25 mouse cellular contexts compared by ENCODE assay signal in the genomic region with DNA sequence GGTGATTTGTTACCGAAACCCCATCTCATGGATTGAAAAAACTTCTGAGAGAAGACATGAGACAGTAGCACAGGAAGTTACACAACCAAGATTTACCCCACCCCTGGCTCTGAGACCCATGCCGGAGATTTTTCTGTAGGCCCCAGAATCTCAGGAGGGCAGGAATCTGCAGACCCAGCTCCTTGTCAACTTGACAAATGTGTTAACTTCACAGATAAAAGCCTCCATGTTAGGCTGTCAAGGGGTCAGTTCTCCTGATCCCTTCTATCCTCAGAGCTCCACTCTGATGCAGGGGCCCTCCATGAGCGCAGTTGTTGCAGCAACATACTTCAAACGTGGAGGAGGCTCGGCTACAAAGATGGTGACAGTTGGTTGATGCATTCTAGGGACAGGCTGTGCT.
DNase-seq lines count a peak whose midpoint lies in the region; ATAC-seq and TF ChIP-seq lines count a peak whose summit lies in the region.
"Had no signal": no experiment of that assay in that cellular context is flagged by ENCODE, and none has a peak within 500 bp of the region (broad histone marks: within the 10 kb centered on the region; RNA-seq: fewer than 3 reads in every experiment).

No protein-coding gene starts in this region.

- H3K4me2 ChIP-seq in hindbrain, postnatal 0 days (ENCODE audit: low read depth, low read length) = no peak overlapping the region
- no peak overlapping the region for H3K4me2 ChIP-seq in lung, embryonic 16.5 days (ENCODE audit: low read depth, low read length)
- no peak overlapping the region for H3K4me2 ChIP-seq in neural tube, embryonic 11.5 days (ENCODE audit: low read depth)
- H3K4me2 ChIP-seq: liver, embryonic 15.5 days; midbrain, embryonic 13.5 days; neural tube, embryonic 13.5 days had no signal

- TF ChIP-seq CTCF in hindbrain, postnatal 0 days (IDR thresholded peaks at IDR 0.05; ENCODE audit: low read depth) = no peak
- no peak for TF ChIP-seq CTCF in lung, adult 2 months (IDR thresholded peaks at IDR 0.05; ENCODE audit: insufficient read depth, low read length)

- no peaks in the 10 kb centered on the region for H3K36me3 ChIP-seq in hindbrain, embryonic 10.5 days
- H3K36me3 ChIP-seq in hindbrain, postnatal 0 days (ENCODE audit: insufficient read depth, low read length) = no peaks in the 10 kb centered on the region
- no peaks in the 10 kb centered on the region for H3K36me3 ChIP-seq in lung, embryonic 16.5 days (ENCODE audit: control insufficient read depth, insufficient read depth, low read length)
- H3K36me3 ChIP-seq in neural tube, embryonic 11.5 days (ENCODE audit: control insufficient read depth, insufficient read depth, low read length) = no peaks in the 10 kb centered on the region
- H3K36me3 ChIP-seq: forebrain, embryonic 10.5 days; liver, embryonic 15.5 days; midbrain, embryonic 13.5 days; neural tube, embryonic 13.5 days had no signal

- ATAC-seq in hindbrain, postnatal 0 days = no peak
- ATAC-seq in lung, embryonic 16.5 days (ENCODE audit: low read depth) = peak; percentile 49; the same call in 1 of the 2 replicates
- no peak for ATAC-seq in neural tube, embryonic 11.5 days (ENCODE audit: insufficient read depth, low FRiP score, low TSS enrichment)
- no peak for ATAC-seq in monocyte, adult 5-6 weeks (replicated peaks; ENCODE audit: insufficient number of reproducible peaks, low FRiP score, low TSS enrichment, poor library complexity, severe bottlenecking)
- ATAC-seq: activated CD4-positive, CD25-positive, alpha-beta regulatory T cell, adult 4 months; forebrain, postnatal 0 days; midbrain, embryonic 13.5 days had no signal

- H3K9ac ChIP-seq in hindbrain, postnatal 0 days (replicated peaks; ENCODE audit: low read length) = no peak overlapping the region
- H3K9ac ChIP-seq in lung, embryonic 16.5 days (ENCODE audit: low read length) = no peak overlapping the region
- no peak overlapping the region for H3K9ac ChIP-seq in neural tube, embryonic 11.5 days (ENCODE audit: low read length)
- H3K9ac ChIP-seq: forebrain, postnatal 0 days; liver, embryonic 15.5 days; midbrain, embryonic 13.5 days; neural tube, embryonic 13.5 days had no signal

- H3K9me3 ChIP-seq in hindbrain, embryonic 10.5 days = no peaks in the 10 kb centered on the region
- H3K9me3 ChIP-seq in hindbrain, postnatal 0 days (ENCODE audit: low read length) = no peaks in the 10 kb centered on the region
- H3K9me3 ChIP-seq in lung, embryonic 16.5 days (ENCODE audit: control insufficient read depth, low read length) = no peaks in the 10 kb centered on the region
- no peaks in the 10 kb centered on the region for H3K9me3 ChIP-seq in neural tube, embryonic 11.5 days (ENCODE audit: control insufficient read depth, low read length)
- H3K9me3 ChIP-seq: forebrain, embryonic 10.5 days; liver, embryonic 15.5 days; midbrain, embryonic 13.5 days; neural tube, embryonic 13.5 days had no signal

- H3K27ac ChIP-seq in hindbrain, embryonic 10.5 days = peak overlapping the region; percentile 73
- H3K27ac ChIP-seq in hindbrain, postnatal 0 days = no peak overlapping the region
- no peak overlapping the region for H3K27ac ChIP-seq in lung, embryonic 16.5 days (ENCODE audit: low read length)
- no peak overlapping the region for H3K27ac ChIP-seq in neural tube, embryonic 11.5 days (ENCODE audit: low read depth, low read length)
- H3K27ac ChIP-seq: forebrain, embryonic 10.5 days; heart, adult 2 months; liver, embryonic 15.5 days; midbrain, embryonic 13.5 days; neural tube, embryonic 13.5 days had no signal

- DNase-seq in hindbrain, embryonic 10.5 days (ENCODE audit: low spot score) = peak; percentile 16
- no peak for DNase-seq in hindbrain, postnatal 0 days (ENCODE audit: low spot score)
- DNase-seq in lung, adult 2 months = no peak
- peak; percentile 48 for DNase-seq in embryo, embryonic 9.5 days (ENCODE audit: extremely low spot score)
- peak; percentile 15 for DNase-seq in neural tube, embryonic 11.5 days (ENCODE audit: low spot score)
- no peak for DNase-seq in gastrocnemius, adult 18-20 months (ENCODE audit: low spot score)
- DNase-seq: adrenal gland, postnatal 10 days; cerebellum, adult 18-20 months; cerebellum, postnatal 14 days; forebrain, postnatal 0 days; gastrocnemius, postnatal 25 days; heart, adult 2 months; kidney, adult 11 months; kidney, postnatal 36 days; lung, postnatal 14 days; right cerebral cortex, adult 18-20 months; right cerebral cortex, postnatal 4 days; thymus, postnatal 14 days had no signal

- no peak for TF ChIP-seq POLR2A in lung, adult 2 months (IDR thresholded peaks at IDR 0.05; ENCODE audit: borderline replicate concordance, extremely low read depth, low read depth, low read length)

- H3K27me3 ChIP-seq in hindbrain, embryonic 10.5 days (ENCODE audit: insufficient read depth, poor library complexity, severe bottlenecking) = no peaks in the 10 kb centered on the region
- H3K27me3 ChIP-seq in hindbrain, postnatal 0 days (ENCODE audit: insufficient read depth, low read length) = no peaks in the 10 kb centered on the region
- H3K27me3 ChIP-seq in lung, embryonic 16.5 days (ENCODE audit: control insufficient read depth, insufficient read depth, low read depth, low read length) = no peaks in the 10 kb centered on the region
- no peaks in the 10 kb centered on the region for H3K27me3 ChIP-seq in neural tube, embryonic 11.5 days (ENCODE audit: control insufficient read depth, insufficient read depth, low read length)
- H3K27me3 ChIP-seq: liver, embryonic 15.5 days; midbrain, embryonic 13.5 days; neural tube, embryonic 13.5 days had no signal

- no peak overlapping the region for H3K4me3 ChIP-seq in hindbrain, embryonic 10.5 days
- no peak overlapping the region for H3K4me3 ChIP-seq in hindbrain, postnatal 0 days (ENCODE audit: low read length)
- H3K4me3 ChIP-seq in lung, embryonic 16.5 days (ENCODE audit: low read length) = no peak overlapping the region
- no peak overlapping the region for H3K4me3 ChIP-seq in lung, adult 2 months (replicated peaks; ENCODE audit: extremely low read depth, low read depth, low read length)
- no peak overlapping the region for H3K4me3 ChIP-seq in neural tube, embryonic 11.5 days (ENCODE audit: low read depth, low read length)
- H3K4me3 ChIP-seq: forebrain, embryonic 10.5 days; heart, adult 2 months; liver, embryonic 15.5 days; midbrain, embryonic 13.5 days; neural tube, embryonic 13.5 days had no signal

- peaks cover 15% of the 10 kb centered on the region for H3K4me1 ChIP-seq in hindbrain, embryonic 10.5 days (replicated peaks)
- H3K4me1 ChIP-seq in hindbrain, postnatal 0 days (ENCODE audit: insufficient read depth, low read length) = no peaks in the 10 kb centered on the region
- no peaks in the 10 kb centered on the region for H3K4me1 ChIP-seq in lung, embryonic 16.5 days (replicated peaks; ENCODE audit: control insufficient read depth, insufficient read depth, low read length)
- H3K4me1 ChIP-seq in lung, adult 2 months (ENCODE audit: control insufficient read depth, insufficient read depth, low read length) = no peaks in the 10 kb centered on the region
- H3K4me1 ChIP-seq in neural tube, embryonic 11.5 days (ENCODE audit: control insufficient read depth, insufficient read depth, low read length) = peaks cover 2% of the 10 kb centered on the region; the same call in 1 of the 2 replicates
- H3K4me1 ChIP-seq: liver, embryonic 15.5 days; neural tube, embryonic 13.5 days had no signal

- 50% methylated on average over 5 of the region's 5 CpGs for whole genome bisulfite sequencing in hindbrain, embryonic 10.5 days
- WGBS in hindbrain, postnatal 0 days = 52% methylated on average over 5 of the region's 5 CpGs
- WGBS in lung, embryonic 16.5 days = 21% methylated on average over 5 of the region's 5 CpGs
- 46% methylated on average over 5 of the region's 5 CpGs for WGBS in lung, adult 2 months
- 38% methylated on average over 5 of the region's 5 CpGs for WGBS in neural tube, embryonic 11.5 days

Comparison
In these comparisons a context has a peak if more than half of its experiments do, and no peak if none do; other contexts are left out.
1. DNase-seq: peak in hindbrain, embryonic 10.5 days (single experiment), embryo, embryonic 9.5 days (single experiment) and neural tube, embryonic 11.5 days (single experiment); none in hindbrain, postnatal 0 days (single experiment), lung, adult 2 months (single experiment) and gastrocnemius, adult 18-20 months (single experiment).